Mouse (Mus musculus) limb, embryonic 11.5 days (tissue): Measurements from ENCODE around the gene Crhbp. TPM values are rescaled to one million over a fixed set of nuclear protein-coding genes. Genes with fewer than 3 reads are reported as not detected.

Source experiments
- ATAC-seq: fragments of 200-750 bp; cut with Nextera tagmentation; 2 replicates; pipeline ENCODE4 v1.8.0; 2017; ENCODE audit warnings: low read depth; ENCODE audit not compliant: insufficient number of reproducible peaks, low FRiP score, low TSS enrichment
- DNase-seq: peaks from one replicate; pipeline ENCODE4 v3.0.0-alpha.2; 2015; ENCODE audit warnings: low spot score
- H3K27ac ChIP-seq: fragments of 300-500 bp; sonication (generic); replicated peaks from 2 replicates; pipeline ENCODE4 v1.5.1; 2014; ENCODE audit warnings: low read depth, mild to moderate bottlenecking, low read length
- H3K27me3 ChIP-seq: fragments of 300-500 bp; sonication (generic); 2 replicates; pipeline ENCODE4 v1.6.1; 2014; ENCODE audit warnings: mild to moderate bottlenecking, low read length, mixed read lengths; ENCODE audit not compliant: control insufficient read depth, insufficient read depth
- H3K36me3 ChIP-seq: fragments of 300-500 bp; sonication (generic); 2 replicates; pipeline ENCODE4 v1.6.1; 2014; ENCODE audit warnings: mild to moderate bottlenecking, low read length, moderate library complexity, mixed read lengths; ENCODE audit not compliant: control insufficient read depth, insufficient read depth
- H3K4me1 ChIP-seq: fragments of 300-500 bp; sonication (generic); 2 replicates; pipeline ENCODE4 v1.6.1; 2014; ENCODE audit warnings: low read length, mixed read lengths; ENCODE audit not compliant: control insufficient read depth, insufficient read depth
- H3K4me2 ChIP-seq: fragments of 300-500 bp; sonication (generic); 2 replicates; pipeline ENCODE4 v1.6.1; 2014; ENCODE audit warnings: low read depth, mild to moderate bottlenecking, moderate library complexity; ENCODE audit not compliant: severe bottlenecking
- H3K4me3 ChIP-seq: fragments of 300-500 bp; sonication (generic); 2 replicates; pipeline ENCODE4 v1.5.1; 2014; ENCODE audit warnings: low read depth, low read length
- H3K9ac ChIP-seq: fragments of 300-500 bp; sonication (generic); 2 replicates; pipeline ENCODE4 v1.6.1; 2014; ENCODE audit warnings: mild to moderate bottlenecking, low read length
- H3K9me3 ChIP-seq: fragments of 300-500 bp; sonication (generic); 2 replicates; pipeline ENCODE4 v1.6.1; 2016; ENCODE audit warnings: low read length; ENCODE audit not compliant: control insufficient read depth
- WGBS: fragments of 180-500 bp; shearing (Covaris S2); extraction: QIAGEN DNeasy Blood & Tissue Kit; methylation state at CpG from one replicate; pipeline ENCODE4 v1.1.7; 2014; 5-methylcytosine and 5-hydroxymethylcytosine counted together
- polyA plus RNA-seq: library from polyadenylated mRNA; unstranded; fragments of >200 nt; fragmentation: Nextera tagmentation; extraction: Ambion mirVana; gene quantifications from 2 replicates; pipeline ENCODE4 v1.2.1, GENCODE M21; 2014

The Crhbp gene
- polyA plus RNA-seq, 1 experiment from 2014 or later = 3.5 TPM

GRCm38 (mm10) chr13:95474294-95474693 is 29.6 kb upstream of the Crhbp start:
- WGBS = 82% methylated on average over 3 of the region's 3 CpGs
- no peak for DNase-seq
- Histone ChIP-seq H3K27ac (no peak overlapping the region), H3K4me3 (no peak overlapping the region), H3K4me1 (no peaks in the 10 kb centered on the region), H3K9ac (no peak overlapping the region), H3K9me3 (no peaks in the 10 kb centered on the region), H3K36me3 (no peaks in the 10 kb centered on the region), H3K4me2 (no peak overlapping the region), H3K27me3 (no peaks in the 10 kb centered on the region)
- no peak for ATAC-seq

- 80% methylated on average over 2 of the region's 2 CpGs for WGBS
- H3K9me3 ChIP-seq = no peaks in the 10 kb centered on the region
- H3K36me3 ChIP-seq = no peaks in the 10 kb centered on the region
- no peak for DNase-seq
- no peak overlapping the region for H3K27ac ChIP-seq
- ATAC-seq = no peak
- no peak overlapping the region for H3K4me3 ChIP-seq
- H3K4me2 ChIP-seq = no peak overlapping the region
- H3K9ac ChIP-seq = no peak overlapping the region
- no peaks in the 10 kb centered on the region for H3K4me1 ChIP-seq
- no peaks in the 10 kb centered on the region for H3K27me3 ChIP-seq
Measured at GRCm38 (mm10) chr13:95470970-95471369, 26.2 kb upstream of the Crhbp start.

- 87% methylated on average over 2 of the region's 2 CpGs for WGBS
- no peak for ATAC-seq
- Histone ChIP-seq H3K36me3 (no peaks in the 10 kb centered on the region), H3K4me2 (no peak overlapping the region), H3K4me1 (no peaks in the 10 kb centered on the region), H3K27me3 (no peaks in the 10 kb centered on the region), H3K27ac (no peak overlapping the region), H3K9me3 (no peaks in the 10 kb centered on the region), H3K4me3 (no peak overlapping the region), H3K9ac (no peak overlapping the region)
- no peak for DNase-seq
Measured at GRCm38 (mm10) chr13:95451529-95451928, 6.8 kb upstream of the Crhbp start.

- no peaks in the 10 kb centered on the region for H3K9me3 ChIP-seq
- ATAC-seq = no peak
- H3K9ac ChIP-seq = no peak overlapping the region
- DNase-seq = no peak
- no peaks in the 10 kb centered on the region for H3K4me1 ChIP-seq
- H3K4me2 ChIP-seq = no peak overlapping the region
- no peak overlapping the region for H3K27ac ChIP-seq
- WGBS = 88% methylated on average over 9 of the region's 9 CpGs
- no peaks in the 10 kb centered on the region for H3K36me3 ChIP-seq
- no peak overlapping the region for H3K4me3 ChIP-seq
- no peaks in the 10 kb centered on the region for H3K27me3 ChIP-seq
Measured at GRCm38 (mm10) chr13:95450636-95451210, 6.0 kb upstream of the Crhbp start.

GRCm38 (mm10) chr13:95449730-95450129 is 5.0 kb upstream of the Crhbp start:
- Histone ChIP-seq H3K4me1 (0 out of 2 replicates have a peak, but pooled peaks cover under 1% of the 10 kb centered on the region), H3K27me3 (peaks cover 4% of the 10 kb centered on the region; the same call in 1 of the 2 replicates), H3K36me3 (no peaks in the 10 kb centered on the region), H3K27ac (no peak overlapping the region), H3K9me3 (no peaks in the 10 kb centered on the region), H3K4me3 (no peak overlapping the region), H3K9ac (no peak overlapping the region), H3K4me2 (no peak overlapping the region)
- 90% methylated on average over 3 of the region's 3 CpGs for WGBS
- DNase-seq (no peak), ATAC-seq (no peak)

GRCm38 (mm10) chr13:95444291-95444690 is 433 bp downstream of the Crhbp start:
- peak overlapping the region; percentile 42 for H3K4me3 ChIP-seq

GRCm38 (mm10) chr13:95443376-95444233 is 1.1 kb downstream of the Crhbp start:
- peak overlapping the region; percentile 90 for H3K4me2 ChIP-seq
- 1% methylated on average over 43 of the region's 46 CpGs for WGBS
- no peaks in the 10 kb centered on the region for H3K36me3 ChIP-seq
- peaks cover 9% of the 10 kb centered on the region; the same call in 1 of the 2 replicates for H3K27me3 ChIP-seq
- no peak overlapping the region for H3K27ac ChIP-seq
- DNase-seq (peak; percentile 75), ATAC-seq (peak; percentile 72)
- no peaks in the 10 kb centered on the region for H3K9me3 ChIP-seq
- peaks cover 10% of the 10 kb centered on the region; the same call in 1 of the 2 replicates for H3K4me1 ChIP-seq
- peak overlapping the region; percentile 55 for H3K9ac ChIP-seq
- H3K4me3 ChIP-seq = peak overlapping the region; percentile 42

More at GRCm38 (mm10) chr13:95444291-95444690, 433 bp downstream of the Crhbp start:
- Histone ChIP-seq H3K36me3 (no peaks in the 10 kb centered on the region), H3K4me2 (peak overlapping the region; percentile 90), H3K4me1 (peaks cover 10% of the 10 kb centered on the region; the same call in 1 of the 2 replicates), H3K27ac (no peak overlapping the region), H3K9ac (peak overlapping the region; percentile 55; the same call in 1 of the 2 replicates), H3K27me3 (peaks cover 9% of the 10 kb centered on the region; the same call in 1 of the 2 replicates), H3K9me3 (no peaks in the 10 kb centered on the region)
- peak; percentile 23 for DNase-seq
- 11% methylated on average over 7 of the region's 7 CpGs for WGBS
- ATAC-seq = no peak

- Histone ChIP-seq H3K9ac (no peak overlapping the region), H3K27ac (no peak overlapping the region), H3K4me3 (no peak overlapping the region), H3K9me3 (no peaks in the 10 kb centered on the region), H3K36me3 (no peaks in the 10 kb centered on the region), H3K4me2 (peak overlapping the region; percentile 90), H3K27me3 (peaks cover 9% of the 10 kb centered on the region; the same call in 1 of the 2 replicates), H3K4me1 (peaks cover 10% of the 10 kb centered on the region; the same call in 1 of the 2 replicates)
- ATAC-seq (no peak), DNase-seq (no peak)
- WGBS = 5% methylated on average over 4 of the region's 4 CpGs
Measured at GRCm38 (mm10) chr13:95442901-95443300, 1.8 kb downstream of the Crhbp start.
